Mouse (Mus musculus) layer of hippocampus, adult 11-12 months (tissue): ENCODE data around the gene Ncapd2.
A peak's percentile ranks its signal among the peaks of the same experiment; 100 is the strongest.

ENCODE experiments used
- DNase-seq: peaks from one replicate; pipeline ENCODE4 v3.0.0; 2022; ENCODE audit warnings: low spot score

Ncapd2 gene

GRCm38 (mm10) chr6:125191332-125192015 is at the start of gene Ncapd2, which contains the start of gene Mrpl51:
Gene Ncapd2, minus strand, starts transcription at chr6:125191701.
Gene Mrpl51, plus strand, starts transcription at chr6:125191801.
- peak; percentile 98 for DNase-seq

GRCm38 (mm10) chr6:125240617-125241016 is 49.1 kb upstream of the Ncapd2 start:
- no peak for DNase-seq

- DNase-seq, result no peak
These were observed 48.0 kb upstream of the Ncapd2 start for GRCm38 (mm10) chr6:125239547-125239946.

- DNase-seq, result no peak
These were observed 46.9 kb upstream of the Ncapd2 start for GRCm38 (mm10) chr6:125238396-125238795.

- no peak for DNase-seq
These were observed 45.9 kb upstream of the Ncapd2 start for GRCm38 (mm10) chr6:125237421-125237820.

GRCm38 (mm10) chr6:125236782-125237181 is 45.3 kb upstream of the Ncapd2 start, which contains the start of gene Cd27:
Gene Cd27, minus strand, starts transcription at chr6:125237010.
- DNase-seq, result no peak

GRCm38 (mm10) chr6:125236341-125236740 is 44.8 kb upstream of the Ncapd2 start:
- no peak for DNase-seq

- DNase-seq, result no peak
These were observed 43.0 kb upstream of the Ncapd2 start for GRCm38 (mm10) chr6:125234520-125234828.

GRCm38 (mm10) chr6:125233816-125234519 is 42.5 kb upstream of the Ncapd2 start:
- DNase-seq, result no peak

GRCm38 (mm10) chr6:125232516-125232915 is 41.0 kb upstream of the Ncapd2 start:
- no peak for DNase-seq

GRCm38 (mm10) chr6:125232045-125232437 is 40.5 kb upstream of the Ncapd2 start:
- DNase-seq, result no peak

- peak; percentile 57 for DNase-seq
These were observed 39.9 kb upstream of the Ncapd2 start, which contains the start of gene Tapbpl for GRCm38 (mm10) chr6:125231117-125232044. Gene Tapbpl, minus strand, starts transcription at chr6:125231860.

- DNase-seq, result no peak
These were observed 39.1 kb upstream of the Ncapd2 start for GRCm38 (mm10) chr6:125230571-125230970.

- no peak for DNase-seq
These were observed 34.1 kb upstream of the Ncapd2 start for GRCm38 (mm10) chr6:125225518-125226115.

- DNase-seq, result no peak
These were observed 31.1 kb upstream of the Ncapd2 start for GRCm38 (mm10) chr6:125222577-125222976.

GRCm38 (mm10) chr6:125222146-125222545 is 30.6 kb upstream of the Ncapd2 start:
- DNase-seq, result no peak

GRCm38 (mm10) chr6:125221115-125221745 is 29.7 kb upstream of the Ncapd2 start:
- no peak for DNase-seq

GRCm38 (mm10) chr6:125218963-125219362 is 27.5 kb upstream of the Ncapd2 start:
- DNase-seq, result peak; percentile 82

GRCm38 (mm10) chr6:125217899-125218298 is 26.4 kb upstream of the Ncapd2 start:
- no peak for DNase-seq

- DNase-seq, result no peak
These were observed 25.4 kb upstream of the Ncapd2 start for GRCm38 (mm10) chr6:125216898-125217297.

GRCm38 (mm10) chr6:125215148-125215954 is 23.9 kb upstream of the Ncapd2 start, which contains the start of gene Vamp1:
Gene Vamp1, plus strand, starts transcription at chr6:125215551.
- DNase-seq, result peak; percentile 97
